15 mouse cellular contexts compared by ENCODE assay signal in the genomic region with DNA sequence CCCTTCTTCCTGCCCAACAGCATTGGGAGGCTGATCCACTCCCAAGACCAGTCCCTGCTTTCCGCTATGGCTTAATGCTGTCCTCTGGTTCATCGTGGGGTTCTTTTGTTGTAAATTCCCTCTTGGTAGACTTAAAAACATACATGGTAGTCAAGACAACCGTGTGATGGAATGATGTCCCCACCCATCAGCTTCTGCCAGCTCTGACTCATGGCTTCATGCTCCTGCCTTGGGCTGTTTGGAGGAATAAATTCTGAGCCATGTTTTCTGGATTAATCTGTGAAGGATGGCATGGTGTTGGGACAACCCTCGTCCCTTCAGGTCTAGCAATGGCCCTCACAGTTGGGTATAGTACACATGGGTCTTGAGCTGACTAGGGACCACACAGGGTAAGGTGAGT. TPM values are rescaled to one million over a fixed set of nuclear protein-coding genes. Genes with fewer than 3 reads are reported as not detected.
DNase-seq lines count a peak whose midpoint lies in the region; ATAC-seq lines count a peak whose summit lies in the region.
"Had no signal": no experiment of that assay in that cellular context is flagged by ENCODE, and none has a peak within 500 bp of the region (broad histone marks: within the 10 kb centered on the region; RNA-seq: fewer than 3 reads in every experiment).

No protein-coding gene starts in this region.

- no peak overlapping the region for H3K4me3 ChIP-seq in heart, embryonic 11.5 days (ENCODE audit: low read depth, low read length)
- H3K4me3 ChIP-seq: heart, embryonic 13.5 days; kidney, embryonic 15.5 days; layer of hippocampus, adult 2 months; limb, embryonic 13.5 days had no signal

- H3K4me2 ChIP-seq in heart, embryonic 11.5 days: no peak overlapping the region
- H3K4me2 ChIP-seq: heart, embryonic 13.5 days; kidney, embryonic 15.5 days; limb, embryonic 13.5 days had no signal

- WGBS in heart, embryonic 11.5 days (ENCODE audit: insufficient replicate concordance): 79% methylated on average over 4 of the region's 4 CpGs

- H3K4me1 ChIP-seq in heart, embryonic 11.5 days (ENCODE audit: control insufficient read depth, insufficient read depth, low read length): no peaks in the 10 kb centered on the region
- H3K4me1 ChIP-seq: kidney, embryonic 15.5 days; limb, embryonic 13.5 days had no signal

- peaks cover 13% of the 10 kb centered on the region for H3K36me3 ChIP-seq in heart, embryonic 11.5 days (ENCODE audit: control insufficient read depth, insufficient read depth, low read length)

- H3K9ac ChIP-seq in heart, embryonic 11.5 days (ENCODE audit: low read depth, low read length): no peak overlapping the region
- H3K9ac ChIP-seq: heart, embryonic 13.5 days; kidney, embryonic 15.5 days; limb, embryonic 13.5 days had no signal

- no peaks in the 10 kb centered on the region for H3K27me3 ChIP-seq in heart, embryonic 11.5 days (ENCODE audit: control insufficient read depth, insufficient read depth, low read length)
- H3K27me3 ChIP-seq: heart, embryonic 13.5 days; kidney, embryonic 15.5 days; limb, embryonic 13.5 days had no signal

- no peak for ATAC-seq in heart, embryonic 11.5 days (replicated peaks; ENCODE audit: insufficient number of reproducible peaks, low FRiP score, low TSS enrichment)
- ATAC-seq: midbrain, embryonic 16.5 days had no signal

- no peaks in the 10 kb centered on the region for H3K9me3 ChIP-seq in heart, embryonic 11.5 days (replicated peaks; ENCODE audit: control insufficient read depth, low read length)
- H3K9me3 ChIP-seq: heart, embryonic 13.5 days; kidney, embryonic 15.5 days; limb, embryonic 13.5 days had no signal

- no peak overlapping the region for H3K27ac ChIP-seq in heart, embryonic 11.5 days (ENCODE audit: low read depth, low read length)
- H3K27ac ChIP-seq: heart, embryonic 13.5 days; kidney, embryonic 15.5 days; layer of hippocampus, adult 2 months; limb, embryonic 13.5 days had no signal

- DNase-seq in heart, adult 8-10 months (ENCODE audit: low spot score): peak; percentile 19
- peak; percentile 42 for DNase-seq in urinary bladder, postnatal 14 days (ENCODE audit: low spot score)
- no peak for DNase-seq in urinary bladder, postnatal 25 days (ENCODE audit: low spot score)
- peak; percentile 18 to 47 for DNase-seq in heart, adult 9 months (ENCODE audit: low spot score in 2 of 2)
- no peak for DNase-seq in layer of hippocampus, adult 8-10 months (ENCODE audit: low spot score in 2 of 2)
- no peak for DNase-seq in layer of hippocampus, postnatal 36 days
- DNase-seq: cerebellum, postnatal 14 days; thymus, postnatal 25 days had no signal

RNA-seq across cellular contexts. Expression of a gene that starts 42.3 kb away (rescaled TPM):
- 1 to 10 TPM; 4.9 to 8.0 (median 6.5) TPM for total RNA-seq in heart, adult 8-10 months (2022)
- polyA plus RNA-seq in heart, embryonic 11.5 days (2014; fragmentation: Nextera tagmentation; extraction: Ambion mirVana): 10.3 and 10.6 TPM in 2 replicates
- 10 to 100 TPM; 20.0 to 28.4 (median 26.3) TPM for total RNA-seq in layer of hippocampus, adult 8-10 months (2022)
- total RNA-seq in layer of hippocampus, postnatal 36 days (2021): 10 to 100 TPM; 24.9 to 28.1 TPM

RNA-seq across cellular contexts. Expression of a gene that starts 43.9 kb away (rescaled TPM):
- total RNA-seq in heart, adult 8-10 months (2022): 1 to 10 TPM; 6.5 to 7.9 (median 7.2) TPM
- 4.0 and 6.9 TPM in 2 replicates for polyA plus RNA-seq in heart, embryonic 11.5 days (2014; fragmentation: Nextera tagmentation; extraction: Ambion mirVana)
- total RNA-seq in layer of hippocampus, adult 8-10 months (2022): 10 to 100 TPM; 13.9 to 18.7 (median 16.5) TPM
- 10 to 100 TPM; 12.2 to 12.9 TPM for total RNA-seq in layer of hippocampus, postnatal 36 days (2021)
- total RNA-seq: megakaryocyte progenitor cell, adult 5-6 weeks had no signal

Comparison
In these comparisons a context has a peak if more than half of its experiments do, and no peak if none do; other contexts are left out.
1. DNase-seq: peak in heart, adult 8-10 months (single experiment), urinary bladder, postnatal 14 days (single experiment) and heart, adult 9 months (2 of 2); none in urinary bladder, postnatal 25 days (single experiment), layer of hippocampus, adult 8-10 months (0 of 2) and layer of hippocampus, postnatal 36 days (0 of 2).